Mouse (Mus musculus): ENCODE results near the gene Creb3l4.

The Creb3l4 gene

GRCm38 (mm10) chr3:90194759-90195158 is 48.6 kb downstream of the Creb3l4 start:
- DNase-seq (ENCODE audit: low spot score in 2 of 2), result no peak

DNA sequence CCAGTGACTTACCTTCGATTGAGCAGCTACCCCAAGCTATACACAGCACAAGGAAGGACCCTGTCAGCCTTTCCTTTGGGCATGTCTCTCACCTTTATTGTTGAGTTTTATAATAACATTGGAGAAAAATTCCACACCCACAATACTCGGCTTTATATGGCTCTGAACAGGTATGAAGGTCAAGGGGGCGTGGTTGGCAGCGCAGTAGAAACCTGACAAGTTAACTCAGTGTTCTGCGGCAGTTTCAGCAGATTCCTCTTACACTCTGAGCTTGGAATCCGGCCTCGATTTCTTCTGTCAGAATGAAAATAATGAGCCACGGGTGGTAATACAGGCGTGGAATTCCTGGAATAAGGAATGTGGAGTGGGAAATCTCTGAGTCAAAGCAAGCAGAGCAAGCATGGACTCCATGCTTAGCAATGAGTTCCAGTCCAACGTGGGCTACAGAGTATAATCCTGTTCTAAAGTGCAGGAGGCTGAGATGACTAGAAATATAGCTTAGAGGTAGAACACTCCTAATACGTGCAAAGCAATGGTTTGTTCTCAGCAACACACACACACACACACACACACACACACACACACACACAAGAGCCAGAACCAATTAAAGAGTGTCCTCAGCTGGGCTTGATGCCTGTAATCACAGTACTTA is 52.3 kb downstream of the Creb3l4 start:
- no peak for DNase-seq (ENCODE audit: low spot score in 2 of 2)

All from frontal cortex, postnatal 25 days (tissue).